Mouse (Mus musculus): ENCODE measurements around the gene Zfp605. TPM values are rescaled to one million over a fixed set of nuclear protein-coding genes. Genes with fewer than 3 reads are reported as not detected.
A peak's percentile ranks its signal among the peaks of the same experiment; 100 is the strongest.

Gene Zfp605
- total and polyA plus RNA-seq, 3 experiments = 4.7 to 5.2 TPM; not detected in 1

GRCm38 (mm10) chr5:110135293-110136086, 25.6 kb downstream of the Zfp605 start, which contains the start of gene Chfr:
Gene Chfr, plus strand, starts transcription at chr5:110135842.
- peaks cover 20 to 34% of the 10 kb centered on the region in 2 experiments for H3K4me1 ChIP-seq (ENCODE audit: control insufficient read depth in 1 of 2, insufficient read depth in 2 of 2, low read length in 2 of 2)
- H3K36me3 ChIP-seq (ENCODE audit: control insufficient read depth in 1 of 2, insufficient read depth in 2 of 2, low read length in 2 of 2) = peaks cover 0 to 39% of the 10 kb centered on the region in 2 experiments; a peak in 2 of 4 replicates
- H3K27ac ChIP-seq (ENCODE audit: control insufficient read depth, low read depth, low read length) = peak within 1 kb of the TSS; percentile 82
- peak within 1 kb of the TSS; percentile 96 to 98 for H3K4me3 ChIP-seq (ENCODE audit: control insufficient read depth in 1 of 2, insufficient read depth in 1 of 2, low read depth in 2 of 2, low read length in 2 of 2)
- no peaks in the 10 kb centered on the region for H3K27me3 ChIP-seq (ENCODE audit: control insufficient read depth in 1 of 2, insufficient read depth in 2 of 2, low read length in 2 of 2)
- peak within 1 kb of the TSS; percentile 88 for H3K9ac ChIP-seq (ENCODE audit: control insufficient read depth, low read depth, low read length, poor library complexity, severe bottlenecking)
- H3K79me2 ChIP-seq (ENCODE audit: control insufficient read depth, insufficient read depth, low read length, poor library complexity) = peaks cover 21% of the 10 kb centered on the region
- DNase-seq (ENCODE audit: low read depth, low spot score) = peak; percentile 99
- H3K9me3 ChIP-seq (replicated peaks; ENCODE audit: insufficient read depth, low read length) = no peaks in the 10 kb centered on the region
- TF ChIP-seq NRF1 (IDR thresholded peaks at IDR 0.05; ENCODE audit: insufficient read depth, low read depth, low read length, poor library complexity, severe bottlenecking) (peak; percentile 83), SIN3A (IDR thresholded peaks at IDR 0.05; ENCODE audit: low read length) (peak; percentile 98), ETS1 (IDR thresholded peaks at IDR 0.05; ENCODE audit: low read depth, low read length) (peak; percentile 89), EP300 (IDR thresholded peaks at IDR 0.05; ENCODE audit: low read depth in 1 of 2, low read length in 2 of 2) (peak in 1 of 2 experiments; percentile 49; a peak in 2 of 4 replicates), GABPA (IDR thresholded peaks at IDR 0.05; ENCODE audit: low read depth, low read length) (peak; percentile 16; the same call in 1 of the 2 replicates), GATA1 (IDR thresholded peaks at IDR 0.05; ENCODE audit: low read depth, low read length) (peak; percentile 39; the same call in 1 of the 2 replicates), BHLHE40 (IDR thresholded peaks at IDR 0.05; ENCODE audit: borderline replicate concordance, low read depth, low read length) (no peak; the same call in 1 of the 2 replicates), MAZ (IDR thresholded peaks at IDR 0.05; ENCODE audit: low read depth, low read length) (peak; percentile 60; the same call in 1 of the 2 replicates), POLR2A (IDR thresholded peaks at IDR 0.05; ENCODE audit: control insufficient read depth in 1 of 2, insufficient read depth in 1 of 2, low read depth in 1 of 2, low read length in 2 of 2, poor library complexity in 1 of 2) (peak; percentile 79 to 83), NELFE (IDR thresholded peaks at IDR 0.05; ENCODE audit: low read depth, low read length) (peak; percentile 47; the same call in 1 of the 2 replicates), ZNF384 (IDR thresholded peaks at IDR 0.05; ENCODE audit: low read depth, low read length) (peak; percentile 97), MAX (IDR thresholded peaks at IDR 0.05; ENCODE audit: low read length) (no peak), MYB (IDR thresholded peaks at IDR 0.05; ENCODE audit: low read depth, low read length) (no peak), ZC3H11A (IDR thresholded peaks at IDR 0.05; ENCODE audit: low read depth, low read length) (no peak), MXI1 (IDR thresholded peaks at IDR 0.05; ENCODE audit: low read depth, low read length) (peak; percentile 92), CTCF (IDR thresholded peaks at IDR 0.05 in 2 of 3, conservative IDR thresholded peaks at IDR 0.05 in 1 of 3; ENCODE audit: control insufficient read depth in 1 of 3, insufficient read depth in 1 of 3, low read depth in 2 of 3, low read length in 3 of 3, poor library complexity in 1 of 3, severe bottlenecking in 1 of 3) (no peak), JUND (IDR thresholded peaks at IDR 0.05; ENCODE audit: low read depth, low read length) (no peak), KAT2A (conservative IDR thresholded peaks at IDR 0.05; ENCODE audit: low read depth, low read length) (peak; percentile 81; the same call in 1 of the 2 replicates), USF1 (IDR thresholded peaks at IDR 0.05; ENCODE audit: low read depth, low read length) (no peak), RCOR1 (IDR thresholded peaks at IDR 0.05; ENCODE audit: low read depth, low read length) (no peak), UBTF (IDR thresholded peaks at IDR 0.05; ENCODE audit: borderline replicate concordance, insufficient read depth, low read depth, low read length) (no peak), E2F4 (IDR thresholded peaks at IDR 0.05; ENCODE audit: borderline replicate concordance, low read depth, low read length) (no peak), USF2 (IDR thresholded peaks at IDR 0.05; ENCODE audit: borderline replicate concordance in 1 of 2, insufficient read depth in 1 of 2, low read depth in 1 of 2, low read length in 2 of 2) (no peak), TAL1 (IDR thresholded peaks at IDR 0.05; ENCODE audit: low read length) (no peak), RAD21 (IDR thresholded peaks at IDR 0.05; ENCODE audit: low read depth, low read length) (no peak), POLR2AphosphoS5 (IDR thresholded peaks at IDR 0.05; ENCODE audit: borderline replicate concordance, low read depth, low read length) (no peak), ELF1 (IDR thresholded peaks at IDR 0.05; ENCODE audit: low read depth, low read length) (peak; percentile 95), ZMIZ1 (IDR thresholded peaks at IDR 0.05; ENCODE audit: low read depth, low read length) (peak; percentile 46; the same call in 1 of the 2 replicates), CHD1 (IDR thresholded peaks at IDR 0.05; ENCODE audit: low read depth, low read length) (no peak), MYC (IDR thresholded peaks at IDR 0.05; ENCODE audit: low read depth, low read length) (peak; percentile 31; the same call in 1 of the 2 replicates), SMC3 (IDR thresholded peaks at IDR 0.05; ENCODE audit: low read depth, low read length) (no peak), ZKSCAN1 (IDR thresholded peaks at IDR 0.05; ENCODE audit: low read depth, low read length) (no peak), MAFK (IDR thresholded peaks at IDR 0.05; ENCODE audit: borderline replicate concordance, low read depth, low read length) (no peak), MEF2A (IDR thresholded peaks at IDR 0.05; ENCODE audit: extremely low read depth, insufficient replicate concordance, low read depth, low read length, poor library complexity, severe bottlenecking) (no peak), TCF12 (IDR thresholded peaks at IDR 0.05; ENCODE audit: low read depth, low read length) (peak; percentile 51; the same call in 1 of the 2 replicates)

All from MEL (cell line).